16 mouse cellular contexts compared by ENCODE assay signal in the genomic region with DNA sequence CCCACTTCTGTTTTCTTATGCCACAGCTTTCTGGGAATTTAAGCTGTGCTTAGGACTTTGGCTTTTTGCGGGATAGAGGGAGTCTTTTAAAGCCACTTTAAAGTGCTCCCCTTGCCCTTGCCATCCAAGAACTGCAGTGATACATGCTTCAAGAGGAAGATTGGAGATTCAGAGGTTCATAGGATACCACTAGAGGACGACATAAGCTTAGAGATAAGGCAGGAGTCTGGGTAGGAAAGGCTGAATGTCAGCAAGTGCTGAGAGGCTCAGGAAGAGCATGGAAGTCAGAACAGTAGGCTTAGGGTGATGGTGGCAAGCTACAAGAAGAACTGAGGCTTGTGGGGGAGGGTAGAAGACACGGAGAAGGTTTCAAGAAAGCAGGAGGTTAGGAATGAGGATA. TPM values are rescaled to one million over a fixed set of nuclear protein-coding genes. Genes with fewer than 3 reads are reported as not detected.
A peak's percentile ranks its signal among the peaks of the same experiment; 100 is the strongest.
DNase-seq lines count a peak whose midpoint lies in the region; ATAC-seq and TF ChIP-seq lines count a peak whose summit lies in the region.
"Had no signal": no experiment of that assay in that cellular context is flagged by ENCODE, and none has a peak within 500 bp of the region (broad histone marks: within the 10 kb centered on the region; RNA-seq: fewer than 3 reads in every experiment).

No protein-coding gene starts in this region.

- H3K9me3 ChIP-seq in kidney, postnatal 0 days (replicated peaks; ENCODE audit: low read length): no peaks in the 10 kb centered on the region
- H3K9me3 ChIP-seq: forebrain, embryonic 12.5 days; heart, embryonic 15.5 days; limb, embryonic 12.5 days; midbrain, embryonic 15.5 days had no signal

- no peaks in the 10 kb centered on the region for H3K27me3 ChIP-seq in kidney, postnatal 0 days (ENCODE audit: insufficient read depth, low read length)
- H3K27me3 ChIP-seq: forebrain, embryonic 12.5 days; heart, embryonic 15.5 days; limb, embryonic 12.5 days; midbrain, embryonic 15.5 days had no signal

- H3K36me3 ChIP-seq in kidney, postnatal 0 days (ENCODE audit: insufficient read depth, low read length): no peaks in the 10 kb centered on the region
- H3K36me3 ChIP-seq: forebrain, embryonic 12.5 days; heart, embryonic 15.5 days; limb, embryonic 12.5 days; midbrain, embryonic 15.5 days had no signal

- peak; percentile 15 for DNase-seq in kidney, postnatal 0 days (ENCODE audit: low spot score)
- no peak for DNase-seq in kidney, postnatal 25 days
- peak; percentile 1 for DNase-seq in right cerebral cortex, adult 18-20 months
- DNase-seq in right cerebral cortex, postnatal 36 days (ENCODE audit: low spot score in 2 of 2): no peak
- DNase-seq in embryo, embryonic 10 days (ENCODE audit: low spot score): peak; percentile 22
- DNase-seq in yolk sac, embryonic 10.5 days (ENCODE audit: low spot score): peak; percentile 25
- no peak for DNase-seq in thymus, postnatal 14 days
- DNase-seq in right cerebral cortex, postnatal 4 days: no peak
- DNase-seq: gastrocnemius, postnatal 25 days; lung, postnatal 10 days had no signal

- ATAC-seq in kidney, postnatal 0 days (replicated peaks; ENCODE audit: low FRiP score, low read depth): no peak
- ATAC-seq: hindbrain, embryonic 16.5 days; midbrain, embryonic 15.5 days had no signal

- H3K9ac ChIP-seq in kidney, postnatal 0 days (ENCODE audit: low read depth, low read length): no peak overlapping the region
- H3K9ac ChIP-seq: forebrain, embryonic 12.5 days; heart, embryonic 15.5 days; limb, embryonic 12.5 days; midbrain, embryonic 15.5 days had no signal

- no peaks in the 10 kb centered on the region for H3K4me1 ChIP-seq in kidney, postnatal 0 days (replicated peaks; ENCODE audit: insufficient read depth, low read length)
- H3K4me1 ChIP-seq: forebrain, embryonic 12.5 days; heart, embryonic 15.5 days; limb, embryonic 12.5 days; midbrain, embryonic 15.5 days had no signal

- no peak overlapping the region for H3K27ac ChIP-seq in kidney, postnatal 0 days
- H3K27ac ChIP-seq: forebrain, embryonic 12.5 days; heart, embryonic 15.5 days; limb, embryonic 12.5 days; midbrain, embryonic 15.5 days had no signal

- H3K4me3 ChIP-seq in kidney, postnatal 0 days (replicated peaks; ENCODE audit: low read depth, low read length): no peak overlapping the region
- H3K4me3 ChIP-seq: forebrain, embryonic 12.5 days; heart, embryonic 15.5 days; limb, embryonic 12.5 days; midbrain, embryonic 15.5 days had no signal

- 49% methylated on average over 3 of the region's 3 CpGs for WGBS in kidney, postnatal 0 days

- H3K4me2 ChIP-seq in kidney, postnatal 0 days (ENCODE audit: low read length): no peak overlapping the region
- H3K4me2 ChIP-seq: forebrain, embryonic 12.5 days; heart, embryonic 15.5 days; limb, embryonic 12.5 days; midbrain, embryonic 15.5 days had no signal

- peak; percentile 58; the same call in 1 of the 2 replicates for TF ChIP-seq CTCF in kidney, postnatal 0 days (IDR thresholded peaks at IDR 0.05; ENCODE audit: low read depth)

RNA-seq across cellular contexts. Expression of gene Etd, which starts 24.9 kb away (rescaled TPM):
- polyA plus RNA-seq in kidney, postnatal 0 days (2015; fragmentation: Nextera tagmentation; extraction: Ambion mirVana): not detected in 2 replicates
- polyA plus RNA-seq: forebrain, embryonic 12.5 days; heart, embryonic 15.5 days; hindbrain, embryonic 16.5 days; limb, embryonic 12.5 days; midbrain, embryonic 15.5 days; neural tube, embryonic 14.5 days had no signal

Comparison
In these comparisons a context has a peak if more than half of its experiments do, and no peak if none do; other contexts are left out.
1. DNase-seq: peak in kidney, postnatal 0 days (single experiment), right cerebral cortex, adult 18-20 months (single experiment), embryo, embryonic 10 days (single experiment) and yolk sac, embryonic 10.5 days (single experiment); none in kidney, postnatal 25 days (0 of 2), right cerebral cortex, postnatal 36 days (0 of 2), thymus, postnatal 14 days (single experiment) and right cerebral cortex, postnatal 4 days (single experiment).